Mouse (Mus musculus): Measurements from ENCODE around the gene Insyn1. TPM values are rescaled to one million over a fixed set of nuclear protein-coding genes. Genes with fewer than 3 reads are reported as not detected.
A peak's percentile ranks its signal among the peaks of the same experiment; 100 is the strongest.

The Insyn1 gene
- polyA plus RNA-seq (2014; fragmentation: Nextera tagmentation; extraction: Ambion mirVana) = 2.1 and 2.8 TPM in 2 replicates

- H3K36me3 ChIP-seq (replicated peaks; ENCODE audit: control insufficient read depth, insufficient read depth, low read depth, low read length) = no peaks in the 10 kb centered on the region
- DNase-seq (ENCODE audit: low spot score) (peak; percentile 83), ATAC-seq (replicated peaks; ENCODE audit: insufficient number of reproducible peaks, low FRiP score, low TSS enrichment, low read depth) (peak; percentile 67)
- H3K9ac ChIP-seq (replicated peaks; ENCODE audit: low read length) = peak within 1 kb of the TSS; percentile 83
- peaks cover 5% of the 10 kb centered on the region; the same call in 1 of the 2 replicates for H3K27me3 ChIP-seq (ENCODE audit: control insufficient read depth, insufficient read depth, low read length)
- H3K4me1 ChIP-seq (ENCODE audit: control insufficient read depth, insufficient read depth, low read length) = peaks cover 7% of the 10 kb centered on the region
- WGBS = under 1% methylated on average over 82 of the region's 104 CpGs
- peak within 1 kb of the TSS; percentile 99 for H3K4me2 ChIP-seq (ENCODE audit: low read depth, low read length)
- H3K4me3 ChIP-seq (ENCODE audit: low read depth, low read length) = peak within 1 kb of the TSS; percentile 67
- peak within 1 kb of the TSS; percentile 47; the same call in 1 of the 2 replicates for H3K27ac ChIP-seq (replicated peaks; ENCODE audit: low read depth, low read length)
- H3K9me3 ChIP-seq (replicated peaks; ENCODE audit: control insufficient read depth, low read length) = no peaks in the 10 kb centered on the region
Observed at GRCm38 (mm10) chr9:58487851-58488801, at the start of gene Insyn1. TSS of gene Insyn1 (plus strand) at chr9:58488603.

GRCm38 (mm10) chr9:58438921-58439396, 49.4 kb upstream of the Insyn1 start:
- no peak for DNase-seq (ENCODE audit: low spot score)
- 67% methylated on average over 22 of the region's 22 CpGs for WGBS
- H3K9ac ChIP-seq (replicated peaks; ENCODE audit: low read length) = no peak overlapping the region
- no peaks in the 10 kb centered on the region for H3K9me3 ChIP-seq (replicated peaks; ENCODE audit: control insufficient read depth, low read length)
- H3K4me3 ChIP-seq (ENCODE audit: low read depth, low read length) = no peak overlapping the region
- no peak overlapping the region for H3K27ac ChIP-seq (replicated peaks; ENCODE audit: low read depth, low read length)
- no peaks in the 10 kb centered on the region for H3K36me3 ChIP-seq (replicated peaks; ENCODE audit: control insufficient read depth, insufficient read depth, low read depth, low read length)
- no peaks in the 10 kb centered on the region for H3K4me1 ChIP-seq (ENCODE audit: control insufficient read depth, insufficient read depth, low read length)
- ATAC-seq (replicated peaks; ENCODE audit: insufficient number of reproducible peaks, low FRiP score, low TSS enrichment, low read depth) = no peak
- H3K27me3 ChIP-seq (ENCODE audit: control insufficient read depth, insufficient read depth, low read length) = no peaks in the 10 kb centered on the region
- H3K4me2 ChIP-seq (ENCODE audit: low read depth, low read length) = no peak overlapping the region

GRCm38 (mm10) chr9:58440100-58440499, 48.3 kb upstream of the Insyn1 start:
- no peak overlapping the region for H3K9ac ChIP-seq (replicated peaks; ENCODE audit: low read length)
- no peak overlapping the region for H3K4me3 ChIP-seq (ENCODE audit: low read depth, low read length)
- H3K27me3 ChIP-seq (ENCODE audit: control insufficient read depth, insufficient read depth, low read length) = no peaks in the 10 kb centered on the region
- ATAC-seq (replicated peaks; ENCODE audit: insufficient number of reproducible peaks, low FRiP score, low TSS enrichment, low read depth) (no peak), DNase-seq (ENCODE audit: low spot score) (no peak)
- H3K4me2 ChIP-seq (ENCODE audit: low read depth, low read length) = no peak overlapping the region
- H3K36me3 ChIP-seq (replicated peaks; ENCODE audit: control insufficient read depth, insufficient read depth, low read depth, low read length) = no peaks in the 10 kb centered on the region
- WGBS = 78% methylated on average over 6 of the region's 6 CpGs
- no peaks in the 10 kb centered on the region for H3K9me3 ChIP-seq (replicated peaks; ENCODE audit: control insufficient read depth, low read length)
- no peak overlapping the region for H3K27ac ChIP-seq (replicated peaks; ENCODE audit: low read depth, low read length)
- H3K4me1 ChIP-seq (ENCODE audit: control insufficient read depth, insufficient read depth, low read length) = no peaks in the 10 kb centered on the region

GRCm38 (mm10) chr9:58440614-58441013, 47.8 kb upstream of the Insyn1 start:
- ATAC-seq (replicated peaks; ENCODE audit: insufficient number of reproducible peaks, low FRiP score, low TSS enrichment, low read depth) = no peak

GRCm38 (mm10) chr9:58441351-58442104, 46.9 kb upstream of the Insyn1 start:
- H3K4me2 ChIP-seq (ENCODE audit: low read depth, low read length) = no peak overlapping the region

More at GRCm38 (mm10) chr9:58440614-58441013, 47.8 kb upstream of the Insyn1 start:
- Histone ChIP-seq H3K4me2 (ENCODE audit: low read depth, low read length) (no peak overlapping the region), H3K36me3 (replicated peaks; ENCODE audit: control insufficient read depth, insufficient read depth, low read depth, low read length) (no peaks in the 10 kb centered on the region), H3K9ac (replicated peaks; ENCODE audit: low read length) (no peak overlapping the region), H3K4me1 (ENCODE audit: control insufficient read depth, insufficient read depth, low read length) (no peaks in the 10 kb centered on the region), H3K4me3 (ENCODE audit: low read depth, low read length) (no peak overlapping the region), H3K9me3 (replicated peaks; ENCODE audit: control insufficient read depth, low read length) (no peaks in the 10 kb centered on the region), H3K27me3 (ENCODE audit: control insufficient read depth, insufficient read depth, low read length) (no peaks in the 10 kb centered on the region), H3K27ac (replicated peaks; ENCODE audit: low read depth, low read length) (no peak overlapping the region)
- no peak for DNase-seq (ENCODE audit: low spot score)

GRCm38 (mm10) chr9:58442105-58443010, 46.0 kb upstream of the Insyn1 start:
- Histone ChIP-seq H3K9me3 (replicated peaks; ENCODE audit: control insufficient read depth, low read length) (no peaks in the 10 kb centered on the region), H3K27ac (replicated peaks; ENCODE audit: low read depth, low read length) (no peak overlapping the region), H3K27me3 (ENCODE audit: control insufficient read depth, insufficient read depth, low read length) (no peaks in the 10 kb centered on the region), H3K4me1 (ENCODE audit: control insufficient read depth, insufficient read depth, low read length) (no peaks in the 10 kb centered on the region), H3K4me3 (ENCODE audit: low read depth, low read length) (no peak overlapping the region), H3K4me2 (ENCODE audit: low read depth, low read length) (no peak overlapping the region), H3K36me3 (replicated peaks; ENCODE audit: control insufficient read depth, insufficient read depth, low read depth, low read length) (no peaks in the 10 kb centered on the region), H3K9ac (replicated peaks; ENCODE audit: low read length) (no peak overlapping the region; the same call in 1 of the 2 replicates)
- peak; percentile 41 for DNase-seq (ENCODE audit: low spot score)
- 0 out of 2 replicates have a peak, but pooled peaks have one; percentile 44 for ATAC-seq (replicated peaks; ENCODE audit: insufficient number of reproducible peaks, low FRiP score, low TSS enrichment, low read depth)
- 43% methylated on average over 7 of the region's 7 CpGs for WGBS

More at GRCm38 (mm10) chr9:58441351-58442104, 46.9 kb upstream of the Insyn1 start:
- 56% methylated on average over 6 of the region's 6 CpGs for WGBS
- Histone ChIP-seq H3K4me3 (ENCODE audit: low read depth, low read length) (no peak overlapping the region), H3K4me1 (ENCODE audit: control insufficient read depth, insufficient read depth, low read length) (no peaks in the 10 kb centered on the region), H3K36me3 (replicated peaks; ENCODE audit: control insufficient read depth, insufficient read depth, low read depth, low read length) (no peaks in the 10 kb centered on the region), H3K9me3 (replicated peaks; ENCODE audit: control insufficient read depth, low read length) (no peaks in the 10 kb centered on the region), H3K27me3 (ENCODE audit: control insufficient read depth, insufficient read depth, low read length) (no peaks in the 10 kb centered on the region), H3K27ac (replicated peaks; ENCODE audit: low read depth, low read length) (no peak overlapping the region), H3K9ac (replicated peaks; ENCODE audit: low read length) (no peak overlapping the region)
- no peak for ATAC-seq (replicated peaks; ENCODE audit: insufficient number of reproducible peaks, low FRiP score, low TSS enrichment, low read depth)
- no peak for DNase-seq (ENCODE audit: low spot score)

- H3K36me3 ChIP-seq (replicated peaks; ENCODE audit: control insufficient read depth, insufficient read depth, low read depth, low read length) = no peaks in the 10 kb centered on the region
- no peak overlapping the region for H3K4me3 ChIP-seq (ENCODE audit: low read depth, low read length)
- no peaks in the 10 kb centered on the region for H3K4me1 ChIP-seq (ENCODE audit: control insufficient read depth, insufficient read depth, low read length)
- DNase-seq (ENCODE audit: low spot score) (no peak), ATAC-seq (replicated peaks; ENCODE audit: insufficient number of reproducible peaks, low FRiP score, low TSS enrichment, low read depth) (no peak)
- H3K27ac ChIP-seq (replicated peaks; ENCODE audit: low read depth, low read length) = no peak overlapping the region
- H3K4me2 ChIP-seq (ENCODE audit: low read depth, low read length) = no peak overlapping the region
- H3K27me3 ChIP-seq (ENCODE audit: control insufficient read depth, insufficient read depth, low read length) = no peaks in the 10 kb centered on the region
- H3K9ac ChIP-seq (replicated peaks; ENCODE audit: low read length) = no peak overlapping the region
- no peaks in the 10 kb centered on the region for H3K9me3 ChIP-seq (replicated peaks; ENCODE audit: control insufficient read depth, low read length)
- whole genome bisulfite sequencing = 74% methylated on average over 3 of the region's 3 CpGs
Observed at GRCm38 (mm10) chr9:58443061-58443460, 45.3 kb upstream of the Insyn1 start.

All from embryonic facial prominence, embryonic 11.5 days (tissue).